Mouse (Mus musculus) ovary, postnatal 14 days (tissue): Measurements from ENCODE around the gene Slc6a6.

Experiments
- DNase-seq: peaks from one replicate; pipeline ENCODE4 v3.0.0; 2022; ENCODE audit warnings: low spot score

The Slc6a6 gene

DNA sequence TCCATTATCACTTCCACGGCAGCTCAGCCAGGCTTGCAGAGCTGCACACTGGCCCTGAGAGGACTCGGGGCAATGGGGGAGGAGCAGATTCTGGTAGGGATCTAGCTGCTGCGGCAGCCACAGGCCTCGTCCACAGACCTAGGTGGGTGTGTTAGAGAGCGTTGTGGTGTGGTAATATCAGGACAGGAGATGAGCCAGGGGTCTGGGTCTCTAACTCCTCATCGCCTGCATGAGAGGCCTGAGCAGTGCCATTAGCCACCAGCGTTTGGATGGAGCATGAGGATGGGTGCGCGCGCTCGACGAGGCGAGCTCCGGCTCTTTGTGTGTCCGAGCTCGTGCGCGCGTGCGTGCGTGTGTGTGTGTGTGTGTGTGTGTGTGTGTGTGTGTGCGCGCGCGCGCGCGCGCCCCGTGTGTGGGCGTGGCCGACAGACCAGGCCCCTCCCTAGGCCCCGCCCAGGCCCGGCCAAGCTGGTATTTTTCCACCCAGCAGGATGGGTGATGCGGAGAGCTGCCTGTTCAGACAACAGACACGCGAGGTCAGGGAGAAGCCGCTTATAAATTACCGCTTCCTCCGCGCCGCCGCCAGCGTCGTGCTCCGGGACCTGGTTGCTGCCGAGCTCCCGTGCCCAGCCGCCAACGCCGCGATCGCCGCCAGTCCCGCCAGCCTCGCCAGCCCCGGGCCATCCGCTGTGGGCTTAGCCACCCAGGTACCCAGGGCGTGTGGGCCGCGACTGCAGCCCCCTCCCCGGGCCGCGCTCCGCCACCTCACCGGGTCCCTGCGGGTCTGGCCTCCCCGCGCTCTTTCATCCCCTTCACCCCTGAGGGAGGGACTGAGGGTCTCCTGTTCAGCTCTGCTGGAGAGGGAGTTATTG lies at the start of gene Slc6a6:
TSS of gene Slc6a6 (plus strand) at position 452 of the 872 bp plus-strand sequence.
- peak; percentile 88 for DNase-seq

DNA sequence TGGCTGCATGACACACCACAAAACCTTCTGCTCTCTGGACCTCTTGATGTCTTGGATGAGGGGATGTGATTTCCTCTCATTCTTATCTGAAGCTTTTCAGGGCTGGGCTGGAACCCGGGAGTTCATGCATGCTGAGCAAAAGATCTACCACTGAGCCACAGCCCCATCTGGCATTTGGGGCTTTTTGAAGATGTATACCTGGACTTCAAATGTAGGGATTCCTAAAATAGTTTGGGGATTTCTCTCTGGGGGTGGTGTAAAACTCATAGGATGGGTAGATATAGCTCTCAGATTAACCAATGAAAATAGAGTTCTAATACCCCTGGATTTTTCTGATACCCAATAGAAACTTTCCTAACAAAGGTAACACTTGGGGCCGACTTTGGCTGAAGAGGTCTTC lies 49.4 kb upstream of the Slc6a6 start:
- no peak for DNase-seq

- no peak for DNase-seq
Measured at GRCm38 (mm10) chr6:91634876-91635275, 49.0 kb upstream of the Slc6a6 start.

- no peak for DNase-seq
Measured at GRCm38 (mm10) chr6:91638204-91638995, 45.5 kb upstream of the Slc6a6 start.

- no peak for DNase-seq
Measured at GRCm38 (mm10) chr6:91643011-91643410, 40.8 kb upstream of the Slc6a6 start.

GRCm38 (mm10) chr6:91643416-91643921 lies 40.4 kb upstream of the Slc6a6 start:
- no peak for DNase-seq

GRCm38 (mm10) chr6:91646019-91646418 lies 37.8 kb upstream of the Slc6a6 start:
- DNase-seq, result no peak

GRCm38 (mm10) chr6:91646822-91647221 lies 37.0 kb upstream of the Slc6a6 start:
- DNase-seq, result no peak

DNA sequence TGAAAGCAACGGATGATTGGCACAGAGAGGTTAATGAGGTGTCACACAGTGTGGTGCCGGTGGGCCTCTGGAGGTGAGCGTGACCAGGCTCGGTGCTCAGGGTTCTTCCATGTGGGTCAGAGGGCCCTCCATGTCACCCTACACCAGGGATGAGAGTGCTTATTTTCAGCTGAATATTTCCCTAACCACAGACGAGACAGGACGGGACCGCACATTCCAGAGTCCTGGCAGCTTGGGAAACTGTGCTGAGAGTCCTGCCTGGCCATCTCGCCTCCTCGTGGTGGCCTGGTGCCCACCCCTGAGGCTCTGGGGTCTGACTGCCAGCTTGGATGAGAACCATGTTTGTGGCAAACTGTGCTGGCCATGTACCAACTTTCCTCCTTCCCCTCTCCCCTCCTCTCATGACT lies 36.5 kb upstream of the Slc6a6 start:
- no peak for DNase-seq

GRCm38 (mm10) chr6:91650255-91650654 lies 33.6 kb upstream of the Slc6a6 start:
- no peak for DNase-seq

- no peak for DNase-seq
Measured at GRCm38 (mm10) chr6:91652296-91652695, 31.6 kb upstream of the Slc6a6 start.

DNA sequence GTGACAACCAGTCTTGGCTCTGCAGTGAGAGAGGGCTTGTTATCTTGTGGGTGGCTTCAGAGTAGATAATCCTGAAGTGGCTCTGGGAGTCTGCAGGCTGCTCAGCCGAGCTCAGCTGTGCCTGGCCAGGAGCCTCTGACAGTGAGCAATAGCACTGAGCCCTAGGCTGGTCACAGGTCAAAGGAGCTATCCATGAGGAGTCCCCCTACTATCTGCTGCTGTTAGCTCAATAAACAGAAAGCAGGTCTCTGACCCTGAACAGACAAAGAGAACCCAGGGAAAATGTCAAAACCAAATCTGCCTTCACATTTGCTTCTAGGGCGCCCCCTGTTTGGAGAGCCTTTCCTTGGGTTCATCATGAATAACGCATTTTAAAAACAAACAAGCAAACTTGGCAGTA lies 28.6 kb upstream of the Slc6a6 start:
- DNase-seq, result no peak

DNA sequence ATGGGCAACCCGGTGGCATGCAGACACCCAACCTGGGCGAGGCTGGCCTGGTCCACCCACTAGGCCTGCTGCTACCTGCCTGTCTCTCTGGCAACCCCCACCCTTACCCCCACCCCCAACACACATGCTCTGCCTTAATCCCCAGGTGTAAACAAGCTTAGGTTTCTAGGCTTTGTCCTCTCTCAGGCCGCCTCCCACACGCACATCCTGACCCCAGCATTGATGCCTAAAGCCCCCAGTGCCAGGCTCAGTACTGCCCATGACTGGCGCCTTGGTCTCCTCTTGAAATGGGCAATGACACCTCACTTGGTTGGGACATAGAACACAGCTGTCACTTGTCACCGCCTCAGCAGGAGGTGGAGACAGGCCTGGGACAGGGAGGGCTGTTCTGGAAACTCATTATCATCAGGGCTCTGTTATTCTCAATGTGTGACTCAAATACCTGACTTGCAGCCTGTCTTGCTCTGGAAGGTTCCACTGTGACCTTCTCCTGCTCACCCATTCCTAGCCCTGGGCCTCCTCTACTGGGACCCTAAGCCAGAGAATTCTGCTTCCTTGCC lies 27.9 kb upstream of the Slc6a6 start:
- no peak for DNase-seq

DNA sequence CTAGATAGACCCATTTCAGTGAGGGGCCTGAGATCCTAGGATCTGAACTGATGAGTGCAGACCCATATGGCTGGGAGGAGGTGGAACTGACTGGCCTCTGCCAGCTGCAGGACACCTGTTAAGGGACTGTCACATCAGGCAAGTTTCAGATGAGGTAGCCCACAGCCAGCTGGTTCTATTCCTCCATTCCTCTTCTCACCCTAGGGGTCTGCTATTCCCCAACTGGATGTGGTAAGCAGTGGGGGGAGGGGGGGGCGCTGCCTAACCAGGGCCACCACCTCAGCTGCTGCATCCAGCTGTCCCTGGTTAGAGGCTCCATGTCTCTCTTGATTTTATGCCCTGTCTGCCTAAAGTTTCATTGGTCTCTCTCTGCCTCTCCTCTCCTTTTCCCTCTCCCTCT lies 25.6 kb upstream of the Slc6a6 start:
- DNase-seq, result no peak

DNA sequence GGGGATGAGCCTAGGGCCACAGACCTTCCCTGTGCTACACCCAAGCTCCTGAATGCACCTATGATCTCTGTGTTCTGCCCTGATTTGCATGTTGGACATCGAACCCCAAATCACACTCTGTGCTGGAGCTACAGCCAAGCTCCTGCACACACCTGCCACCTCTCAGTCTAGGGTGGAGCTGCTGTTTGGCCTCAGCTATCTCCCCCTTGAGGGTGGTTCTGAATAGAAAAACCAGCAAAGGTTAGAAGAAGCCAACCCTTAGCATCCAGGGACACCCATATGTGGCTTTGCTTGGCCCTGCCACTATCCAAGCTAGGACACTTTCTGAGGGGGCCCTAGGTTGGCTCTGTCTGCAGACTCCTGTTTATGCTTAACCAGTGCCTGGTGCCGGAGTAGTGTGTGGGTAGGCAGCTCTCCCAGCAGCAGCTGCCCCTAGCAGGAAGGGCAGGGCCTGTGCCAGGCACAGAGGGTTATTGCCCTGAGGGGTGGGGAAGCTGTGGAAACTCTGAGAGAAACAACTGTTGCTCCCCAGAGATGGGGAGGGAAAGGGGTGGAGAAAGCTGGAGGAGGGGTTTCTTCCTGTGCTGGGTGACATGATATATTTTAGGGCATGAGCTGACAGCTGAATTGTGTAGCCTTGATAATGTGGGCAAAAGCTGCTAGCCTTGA lies 23.9 kb upstream of the Slc6a6 start:
- DNase-seq, result no peak

GRCm38 (mm10) chr6:91662301-91662700 lies 21.6 kb upstream of the Slc6a6 start:
- no peak for DNase-seq

GRCm38 (mm10) chr6:91663616-91664015 lies 20.2 kb upstream of the Slc6a6 start:
- DNase-seq, result no peak

GRCm38 (mm10) chr6:91665267-91665666 lies 18.6 kb upstream of the Slc6a6 start:
- no peak for DNase-seq

GRCm38 (mm10) chr6:91665990-91666700 lies 17.7 kb upstream of the Slc6a6 start:
- DNase-seq, result no peak

DNA sequence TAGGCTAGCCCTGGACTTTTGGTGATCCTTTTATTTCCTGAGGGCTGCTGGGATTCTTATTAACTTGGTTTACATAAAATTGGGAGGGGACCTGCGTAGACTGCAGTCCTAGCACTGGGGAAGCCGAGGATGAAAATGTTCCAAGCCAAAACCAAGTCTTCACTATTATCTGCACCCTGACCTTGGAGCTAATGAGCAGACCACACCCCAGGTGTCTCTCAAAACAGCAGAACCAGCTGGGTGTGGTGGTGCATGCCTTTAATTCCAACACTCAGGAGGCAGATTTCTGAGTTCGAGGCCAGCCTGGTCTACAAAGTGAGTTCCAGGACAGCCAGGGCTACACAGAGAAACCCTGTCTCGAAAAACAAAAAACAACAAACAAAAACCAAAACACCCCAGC lies 16.7 kb upstream of the Slc6a6 start:
- no peak for DNase-seq

DNA sequence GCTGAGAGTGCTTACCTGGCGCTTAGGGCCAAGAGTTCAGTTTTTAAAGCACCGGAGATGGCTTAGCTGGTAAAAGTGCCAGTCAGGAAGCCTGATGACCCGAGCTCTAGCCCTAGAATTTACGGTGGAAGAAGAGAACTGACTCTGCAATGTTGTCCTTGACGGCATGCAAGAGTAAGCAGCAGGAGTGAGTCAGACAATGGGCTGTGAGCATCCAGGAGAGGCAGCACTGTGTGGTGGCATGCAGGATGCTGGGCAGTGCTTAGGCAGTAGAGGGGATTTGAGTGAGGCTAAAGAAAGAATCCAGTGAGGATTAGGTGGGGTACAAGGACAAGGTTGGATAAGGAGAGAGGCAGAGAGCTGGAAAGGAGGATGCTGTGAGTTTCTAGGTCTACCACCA lies 15.6 kb upstream of the Slc6a6 start:
- DNase-seq, result no peak
